Mouse (Mus musculus) hematopoietic multipotent progenitor cell, adult 10-12 weeks (in vitro differentiated cells): ENCODE results near the gene Prl2c5. TPM values are rescaled to one million over a fixed set of nuclear protein-coding genes. Genes with fewer than 3 reads are reported as not detected.

Source experiments
- polyA plus RNA-seq: library from polyadenylated mRNA; stranded (reverse); fragments of >175 nt; gene quantifications from 2 replicates; pipeline ENCODE4 v1.2.3, GENCODE M21; 2012; ENCODE audit warnings: low replicate concordance

Prl2c5 gene
- not detected in 2 replicates for polyA plus RNA-seq

DNA sequence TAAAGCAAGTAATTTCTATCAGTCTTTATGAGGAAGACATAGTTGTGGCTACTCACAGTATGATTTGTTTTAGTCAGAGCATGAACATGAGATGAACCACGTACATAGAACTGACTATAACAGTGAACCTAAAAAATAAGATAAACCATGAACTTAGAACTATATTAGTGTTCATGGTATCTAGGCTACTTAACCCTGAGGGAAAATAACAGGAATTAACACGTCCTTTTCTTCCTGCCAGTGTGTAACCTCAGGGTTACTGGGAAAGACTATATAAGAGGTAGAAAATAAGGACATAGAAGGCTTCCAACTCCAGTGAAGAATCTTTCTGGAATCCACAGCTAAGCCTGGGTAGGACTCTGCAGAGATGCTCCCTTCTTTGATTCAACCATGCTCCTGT is at the start of gene Prl2c5:
TSS of gene Prl2c5 (plus strand) at position 301 of the 400 bp plus-strand sequence.

Other genes with a start within 250 kb of the Prl2c5 start
- not detected in 2 replicates for gene Prl2c2, start 177.3 kb upstream of the Prl2c5 start, polyA plus RNA-seq
- gene Gpr137b, start 211.3 kb downstream of the Prl2c5 start, polyA plus RNA-seq, result 4.2 and 6.3 TPM in 2 replicates